Mouse (Mus musculus) gastrocnemius, postnatal 36 days (tissue): ENCODE measurements around the gene Kif15. TPM values are rescaled to one million over a fixed set of nuclear protein-coding genes. Genes with fewer than 3 reads are reported as not detected.
A peak's percentile ranks its signal among the peaks of the same experiment; 100 is the strongest.

Experiments used
- DNase-seq, 2 experiments: peaks; one replicate each; pipeline ENCODE4 v3.0.0; 2022
- intact Hi-C: fragments of 180-260 bp; cut with DNase I; formaldehyde crosslinking; loops from one replicate; pipeline ENCODE4 v1.15.1; 2025
- long read RNA-seq, 2 experiments: library from polyadenylated mRNA; stranded (forward); transcript quantifications; one replicate each; pipeline ENCODE4 v2.0.0; 2021
- total RNA-seq, 2 experiments: library from RNA; stranded (reverse); gene quantifications; 2 replicates each; pipeline ENCODE4 v1.2.3; 2021

Gene Kif15
- under 1 TPM; 0.36 to 0.52 TPM for total RNA-seq
- long read RNA-seq, experiment 1 = 0 reads
- long read RNA-seq, experiment 2 = 0 reads

- intact Hi-C loops = no loop called here
- peak; percentile 86 to 94 for DNase-seq
These were observed at the start of gene Kif15, which contains the start of gene 1110059G10Rik for GRCm38 (mm10) chr9:122950643-122951475. TSS of gene Kif15 (plus strand) at chr9:122951046. TSS of gene 1110059G10Rik (minus strand) at chr9:122951000.

GRCm38 (mm10) chr9:122901047-122901446 is 49.8 kb upstream of the Kif15 start:
- intact Hi-C loops = no loop called here
- no peak for DNase-seq

- DNase-seq = peak; percentile 16 to 24
- intact Hi-C loops = no loop called here
These were observed 47.9 kb upstream of the Kif15 start for GRCm38 (mm10) chr9:122902717-122903535.

- intact Hi-C loops = no loop called here
- no peak for DNase-seq
These were observed 28.4 kb upstream of the Kif15 start for GRCm38 (mm10) chr9:122922436-122922835.

- intact Hi-C loops = no loop called here
- DNase-seq = peak; percentile 34 to 66
These were observed 27.9 kb upstream of the Kif15 start, which contains the start of gene Zfp105 for GRCm38 (mm10) chr9:122922936-122923381. TSS of gene Zfp105 (plus strand) at chr9:122923072.

GRCm38 (mm10) chr9:122928915-122929314 is 21.9 kb upstream of the Kif15 start:
- no peak for DNase-seq
- intact Hi-C loops = no loop called here

- DNase-seq = no peak
- intact Hi-C loops = no loop called here
These were observed 47.8 kb downstream of the Kif15 start for GRCm38 (mm10) chr9:122998406-122999192.

GRCm38 (mm10) chr9:122999193-122999586 is 48.3 kb downstream of the Kif15 start:
- intact Hi-C loops = no loop called here
- DNase-seq = no peak

- no peak for DNase-seq
- intact Hi-C loops = no loop called here
These were observed 53.9 kb downstream of the Kif15 start for GRCm38 (mm10) chr9:123004718-123005117.

GRCm38 (mm10) chr9:123006071-123006470 is 55.2 kb downstream of the Kif15 start:
- intact Hi-C loops = no loop called here
- no peak for DNase-seq

GRCm38 (mm10) chr9:123020995-123021631 is 70.3 kb downstream of the Kif15 start, which contains the start of gene Tmem42:
TSS of gene Tmem42 (plus strand) at chr9:123021326.
- DNase-seq = peak; percentile 81 to 82
- intact Hi-C loops = no loop called here

- intact Hi-C loops = no loop called here
- DNase-seq = peak; percentile 6 to 19
These were observed 71.0 kb downstream of the Kif15 start for GRCm38 (mm10) chr9:123021636-123022379.

- no peak for DNase-seq
These were observed 73.4 kb downstream of the Kif15 start for GRCm38 (mm10) chr9:123024201-123024600.

GRCm38 (mm10) chr9:123031496-123032246 is 80.8 kb downstream of the Kif15 start:
- no peak for DNase-seq
- intact Hi-C loops = no loop called here

More at GRCm38 (mm10) chr9:123024201-123024600, 73.4 kb downstream of the Kif15 start:
- intact Hi-C loops = no loop called here

GRCm38 (mm10) chr9:123034426-123034825 is 83.6 kb downstream of the Kif15 start, which contains the start of gene Tgm4:
TSS of gene Tgm4 (plus strand) at chr9:123034726.
- intact Hi-C loops = no loop called here

GRCm38 (mm10) chr9:123047665-123048064 is 96.8 kb downstream of the Kif15 start:
- intact Hi-C loops = no loop called here
- DNase-seq = no peak

More at GRCm38 (mm10) chr9:123034426-123034825, 83.6 kb downstream of the Kif15 start, which contains the start of gene Tgm4:
- DNase-seq = no peak

GRCm38 (mm10) chr9:123058724-123059292 is 108.0 kb downstream of the Kif15 start:
- intact Hi-C loops = no loop called here
- no peak for DNase-seq

- DNase-seq = no peak
- intact Hi-C loops = no loop called here
These were observed 109.3 kb downstream of the Kif15 start for GRCm38 (mm10) chr9:123060172-123060571.
